Mouse (Mus musculus): ENCODE results near the gene Ndufs6. TPM values are rescaled to one million over a fixed set of nuclear protein-coding genes. Genes with fewer than 3 reads are reported as not detected.
A peak's percentile ranks its signal among the peaks of the same experiment; 100 is the strongest.

Ndufs6 gene
- polyA plus RNA-seq, 1 experiment from 2014 or later = 384 TPM

DNA sequence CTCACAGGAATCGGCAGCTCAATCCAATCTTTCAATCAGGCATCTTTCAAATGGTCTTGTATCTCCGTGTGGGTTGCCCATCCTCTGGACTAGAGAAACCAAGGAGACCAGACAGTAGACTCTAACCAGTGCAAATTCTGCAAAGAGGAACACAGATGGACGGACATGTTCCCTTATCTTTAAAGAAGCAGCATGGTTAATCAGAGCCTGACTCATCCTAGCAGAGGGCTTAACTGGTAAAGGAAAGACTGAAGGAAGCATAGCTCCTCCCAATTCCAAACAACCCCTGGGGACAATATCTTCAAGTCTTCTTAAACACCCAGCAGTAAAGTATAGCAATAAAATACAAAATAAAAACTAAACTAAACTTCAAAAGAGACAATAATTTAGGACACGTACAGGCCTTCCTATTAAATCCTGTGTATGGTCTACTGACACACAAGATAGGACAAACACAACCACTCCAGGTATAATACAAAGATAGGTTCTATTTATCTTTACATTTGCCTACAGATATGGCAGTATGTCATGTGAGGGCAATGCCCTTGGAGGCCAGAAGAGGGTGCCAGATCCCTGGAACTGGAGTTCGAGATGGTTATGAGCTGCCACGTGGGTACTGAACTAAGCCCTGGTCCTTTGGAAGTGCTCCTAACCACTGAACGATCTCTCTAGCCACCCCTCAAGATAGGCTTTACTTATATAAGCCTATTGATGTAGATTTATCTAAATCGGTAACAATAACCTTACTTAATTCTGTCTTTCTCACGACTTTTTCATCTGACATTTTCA is 17.0 kb upstream of the Ndufs6 start:
- no peak overlapping the region for H3K4me3 ChIP-seq
- WGBS = 83% methylated on average over 9 of the region's 9 CpGs
- no peaks in the 10 kb centered on the region for H3K9me3 ChIP-seq
- H3K27me3 ChIP-seq = 0 out of 2 replicates have a peak, but pooled peaks cover 3% of the 10 kb centered on the region
- no peak for ATAC-seq (ENCODE audit: low FRiP score)
- H3K4me2 ChIP-seq = no peak overlapping the region
- H3K27ac ChIP-seq = no peak overlapping the region
- no peak overlapping the region for H3K9ac ChIP-seq
- no peaks in the 10 kb centered on the region for H3K4me1 ChIP-seq (replicated peaks)
- H3K36me3 ChIP-seq = no peaks in the 10 kb centered on the region

DNA sequence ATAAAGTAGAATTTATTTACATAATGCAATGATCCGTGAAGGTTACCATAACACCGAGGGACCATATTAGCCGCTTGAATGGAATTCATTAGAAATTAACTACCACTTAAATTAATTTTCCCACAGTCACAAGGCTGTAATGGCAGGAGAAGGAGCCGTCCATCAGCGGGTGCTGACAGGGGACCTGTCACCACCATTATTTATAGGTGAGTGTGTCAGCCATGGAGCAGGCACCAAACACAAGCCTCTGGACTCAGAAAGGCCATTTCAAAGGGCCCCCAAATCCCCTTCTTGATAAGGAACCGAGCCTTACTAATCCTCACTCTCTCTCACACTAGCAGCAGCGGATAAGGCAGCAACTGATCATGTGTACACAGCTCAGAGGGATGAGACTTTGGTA is 8.4 kb upstream of the Ndufs6 start:
- Histone ChIP-seq H3K9ac (no peak overlapping the region), H3K27ac (no peak overlapping the region), H3K27me3 (peaks cover 10% of the 10 kb centered on the region; the same call in 1 of the 2 replicates), H3K4me1 (replicated peaks) (peaks cover 14% of the 10 kb centered on the region), H3K9me3 (no peaks in the 10 kb centered on the region), H3K36me3 (no peaks in the 10 kb centered on the region), H3K4me2 (no peak overlapping the region), H3K4me3 (no peak overlapping the region)
- 0 out of 2 replicates have a peak, but pooled peaks have one; percentile 15 for ATAC-seq (ENCODE audit: low FRiP score)
- 30% methylated on average over 7 of the region's 7 CpGs for WGBS

DNA sequence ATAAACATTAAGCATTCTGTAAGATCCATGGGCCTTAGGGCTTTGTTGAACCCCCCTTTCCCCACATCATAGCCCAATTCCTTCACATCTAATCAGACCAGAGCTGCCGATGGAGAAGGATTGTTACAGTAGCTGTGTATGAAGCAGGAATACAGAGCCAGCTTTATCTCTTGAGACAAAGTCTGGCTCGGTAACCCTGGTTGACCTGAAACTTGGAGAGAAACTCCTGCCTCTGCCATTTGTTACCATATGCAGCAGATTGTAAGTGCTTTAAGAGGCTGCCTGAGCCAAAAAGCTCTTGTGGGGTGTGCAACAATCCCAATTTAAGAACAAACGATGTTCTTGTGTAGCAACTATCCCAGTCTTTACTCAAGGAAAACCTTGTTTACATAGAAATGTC is 3.4 kb upstream of the Ndufs6 start:
- H3K36me3 ChIP-seq = no peaks in the 10 kb centered on the region
- no peak overlapping the region for H3K27ac ChIP-seq
- ATAC-seq (ENCODE audit: low FRiP score) = no peak
- H3K4me1 ChIP-seq (replicated peaks) = peaks cover 31% of the 10 kb centered on the region
- H3K9me3 ChIP-seq = no peaks in the 10 kb centered on the region
- peaks cover 3% of the 10 kb centered on the region; the same call in 1 of the 2 replicates for H3K27me3 ChIP-seq
- H3K4me2 ChIP-seq = peak overlapping the region; percentile 97
- peak overlapping the region; percentile 94 for H3K9ac ChIP-seq
- H3K4me3 ChIP-seq = peak overlapping the region; percentile 82
- WGBS = 74% methylated on average over 3 of the region's 3 CpGs

DNA sequence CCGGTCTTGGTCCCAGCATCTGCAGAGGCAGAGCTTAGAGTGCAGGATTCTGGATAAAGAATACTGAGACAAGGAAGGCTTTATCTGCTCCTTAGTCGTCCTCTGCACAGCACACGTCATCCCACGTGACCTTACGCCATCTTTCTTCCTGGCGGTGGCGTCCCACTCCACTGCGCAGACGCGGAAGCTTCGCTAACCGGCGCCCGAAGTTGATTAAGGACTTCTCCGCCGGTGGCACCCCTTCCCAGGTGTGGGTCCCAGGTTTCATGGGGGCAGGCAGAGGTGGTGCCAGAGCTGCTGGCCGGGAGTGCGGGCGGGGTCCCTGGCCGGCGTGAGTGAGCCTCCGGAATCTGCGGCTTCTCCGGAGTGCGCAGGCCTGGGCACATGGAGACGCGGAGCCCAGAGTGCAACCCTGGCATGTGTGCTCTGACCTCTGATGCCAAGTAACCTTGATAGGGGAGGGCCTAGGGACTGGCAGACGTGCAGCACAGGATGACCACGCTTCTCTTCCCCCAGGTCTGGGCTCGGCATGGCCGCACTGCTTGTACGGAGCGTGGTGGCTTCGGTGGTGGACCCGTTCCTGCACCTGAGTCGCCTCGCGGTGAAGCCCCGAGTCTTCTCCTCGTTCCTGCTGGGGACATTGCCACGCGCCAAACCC is 2.6 kb upstream of the Ndufs6 start:
- Histone ChIP-seq H3K4me2 (peak overlapping the region; percentile 97), H3K27ac (peak overlapping the region; percentile 90), H3K9me3 (no peaks in the 10 kb centered on the region), H3K4me3 (peak overlapping the region; percentile 82), H3K36me3 (peaks cover 6% of the 10 kb centered on the region), H3K4me1 (replicated peaks) (peaks cover 29% of the 10 kb centered on the region), H3K9ac (peak overlapping the region; percentile 94), H3K27me3 (peaks cover 3% of the 10 kb centered on the region; the same call in 1 of the 2 replicates)
- WGBS = under 1% methylated on average over 42 of the region's 42 CpGs
- ATAC-seq (ENCODE audit: low FRiP score) = peak; percentile 93

DNA sequence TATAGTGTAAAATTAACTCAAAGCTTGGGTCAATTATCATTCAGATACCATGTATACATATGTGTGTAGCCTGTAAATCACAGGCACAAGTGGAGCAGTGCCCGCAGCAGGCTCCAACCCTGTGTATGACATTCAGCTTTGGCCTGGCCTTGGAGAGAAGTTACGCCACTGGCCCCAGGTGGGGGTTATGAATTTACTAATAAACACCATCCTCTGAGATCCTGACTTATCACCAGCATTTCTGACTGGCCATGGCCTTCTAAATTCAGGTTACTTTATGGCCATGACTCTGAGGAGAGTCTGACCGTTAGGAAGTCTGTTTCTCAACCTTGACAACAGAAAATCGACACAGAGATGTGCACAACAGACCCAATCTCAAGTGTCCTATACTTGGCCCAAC is 4.9 kb downstream of the Ndufs6 start:
- no peak for ATAC-seq (ENCODE audit: low FRiP score)
- Histone ChIP-seq H3K4me2 (no peak overlapping the region), H3K27ac (no peak overlapping the region), H3K4me3 (no peak overlapping the region), H3K9me3 (peaks cover under 1% of the 10 kb centered on the region; the same call in 1 of the 2 replicates), H3K27me3 (no peaks in the 10 kb centered on the region), H3K36me3 (peaks cover 69% of the 10 kb centered on the region), H3K4me1 (replicated peaks) (peaks cover 20% of the 10 kb centered on the region), H3K9ac (no peak overlapping the region)
- 94% methylated on average over 4 of the region's 4 CpGs for WGBS

DNA sequence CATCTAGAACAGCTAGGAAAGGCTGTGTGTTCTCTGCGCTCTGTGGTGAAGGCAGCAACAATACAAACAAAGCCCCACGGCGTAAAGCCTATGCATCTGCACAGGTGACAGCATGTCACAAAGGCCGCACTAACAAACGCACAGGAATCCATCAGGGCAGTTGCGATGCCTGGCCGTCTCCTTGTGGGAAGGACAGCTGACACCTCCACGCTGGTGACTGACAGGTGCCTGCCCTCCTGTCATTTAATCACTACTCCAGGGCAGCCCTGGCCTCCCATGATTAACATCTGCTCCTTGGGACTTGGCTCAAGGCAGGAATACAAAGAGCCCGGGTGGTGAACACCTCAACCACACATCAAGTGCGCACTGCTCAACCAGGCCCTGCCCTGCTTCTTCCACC is 5.7 kb downstream of the Ndufs6 start:
- peaks cover 5% of the 10 kb centered on the region; the same call in 1 of the 2 replicates for H3K9me3 ChIP-seq
- ATAC-seq (ENCODE audit: low FRiP score) = no peak
- H3K36me3 ChIP-seq = peaks cover 77% of the 10 kb centered on the region
- no peak overlapping the region for H3K4me2 ChIP-seq
- no peak overlapping the region for H3K9ac ChIP-seq
- no peak overlapping the region for H3K27ac ChIP-seq
- no peaks in the 10 kb centered on the region for H3K27me3 ChIP-seq
- H3K4me1 ChIP-seq (replicated peaks) = peaks cover 17% of the 10 kb centered on the region
- 85% methylated on average over 10 of the region's 10 CpGs for WGBS
- no peak overlapping the region for H3K4me3 ChIP-seq

DNA sequence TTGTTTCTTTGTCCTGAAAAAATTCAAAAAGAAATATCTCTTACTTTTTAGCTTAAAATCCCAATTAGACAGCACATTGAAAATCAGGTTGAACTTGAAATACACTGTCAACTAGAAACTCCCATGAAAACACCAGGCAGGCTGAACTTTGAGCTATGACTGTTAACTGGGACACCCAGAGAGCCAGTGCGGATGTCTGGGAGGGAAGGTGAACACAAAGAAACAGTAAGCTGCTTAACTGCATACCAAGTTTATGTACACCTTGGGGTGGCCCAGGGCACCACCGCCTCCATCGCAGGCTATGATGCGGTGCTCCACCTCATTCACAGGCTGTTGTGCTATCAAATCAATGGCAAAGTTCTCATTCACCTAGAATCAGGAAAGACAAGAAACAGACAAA is 8.3 kb downstream of the Ndufs6 start:
- Histone ChIP-seq H3K36me3 (peaks cover 79% of the 10 kb centered on the region), H3K4me2 (no peak overlapping the region), H3K27me3 (no peaks in the 10 kb centered on the region), H3K4me3 (no peak overlapping the region), H3K9ac (no peak overlapping the region), H3K27ac (no peak overlapping the region), H3K9me3 (peaks cover 12% of the 10 kb centered on the region), H3K4me1 (replicated peaks) (peaks cover 11% of the 10 kb centered on the region)
- no peak for ATAC-seq (ENCODE audit: low FRiP score)
- WGBS = 94% methylated on average over 4 of the region's 4 CpGs

DNA sequence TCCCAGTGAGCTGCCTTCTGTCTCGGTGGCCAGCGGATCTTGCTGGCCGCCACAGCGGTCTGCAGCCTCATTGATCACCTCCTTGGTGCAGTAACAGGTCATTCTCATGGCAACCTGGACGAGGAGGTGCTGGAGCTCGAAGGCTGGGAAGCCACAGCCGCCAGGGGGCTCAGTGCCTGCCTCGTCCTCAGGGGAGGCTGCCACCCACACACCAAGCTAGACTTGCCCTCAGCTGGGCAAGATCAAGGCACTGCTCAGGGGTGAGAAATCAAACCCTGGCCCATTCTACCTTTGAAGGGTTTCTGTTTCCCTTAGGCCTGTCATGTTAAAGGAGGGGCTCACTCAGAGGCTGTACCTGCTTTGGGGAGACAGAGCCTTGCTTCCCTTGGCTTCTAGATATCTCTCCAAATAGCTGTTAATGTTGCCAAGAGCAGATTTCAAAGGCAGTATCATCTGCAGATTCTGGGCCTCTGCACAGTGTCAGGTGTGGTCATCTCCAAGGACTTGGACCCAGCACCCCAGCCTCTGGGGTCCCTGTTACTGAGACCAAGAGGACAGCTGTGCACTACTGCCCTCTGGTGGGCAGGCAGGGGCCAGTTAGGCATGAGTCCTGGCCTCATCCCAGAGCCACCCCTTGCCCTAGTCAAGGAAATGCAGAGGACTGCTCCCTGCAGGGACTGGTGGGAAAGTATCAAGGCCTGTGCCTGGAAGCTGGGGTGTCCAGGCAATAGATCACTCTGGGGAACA is 18.0 kb downstream of the Ndufs6 start:
- Histone ChIP-seq H3K36me3 (0 out of 2 replicates have a peak, but pooled peaks cover 3% of the 10 kb centered on the region), H3K27ac (no peak overlapping the region), H3K9ac (no peak overlapping the region), H3K4me1 (replicated peaks) (peaks cover 13% of the 10 kb centered on the region; the same call in 1 of the 2 replicates), H3K9me3 (no peaks in the 10 kb centered on the region), H3K4me2 (no peak overlapping the region), H3K27me3 (peaks cover 46% of the 10 kb centered on the region), H3K4me3 (no peak overlapping the region)
- WGBS = 31% methylated on average over 8 of the region's 8 CpGs
- ATAC-seq (ENCODE audit: low FRiP score) = peak; percentile 67

DNA sequence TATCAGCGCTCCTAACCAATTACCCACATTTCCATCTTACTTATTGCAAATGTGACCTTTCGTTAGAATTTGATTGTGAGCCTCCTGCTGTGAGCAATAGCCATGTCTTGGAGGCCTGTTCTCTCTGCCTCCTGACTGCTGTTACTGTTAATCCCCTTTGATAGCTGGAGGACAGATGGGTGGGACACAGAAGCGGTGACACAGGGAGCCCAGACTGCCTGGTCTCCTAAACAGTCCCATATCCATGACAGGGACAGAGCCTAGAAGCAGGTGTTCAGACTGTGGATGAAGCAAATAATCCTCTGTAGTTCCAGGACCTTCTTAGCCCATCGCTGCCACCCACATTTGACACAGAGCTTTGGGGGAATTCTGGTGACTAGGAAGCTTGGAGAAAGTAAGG is 21.9 kb downstream of the Ndufs6 start:
- 59% methylated on average over 4 of the region's 4 CpGs for WGBS
- Histone ChIP-seq H3K27me3 (peaks cover 51% of the 10 kb centered on the region), H3K4me3 (no peak overlapping the region), H3K4me2 (no peak overlapping the region), H3K4me1 (replicated peaks) (peaks cover 16% of the 10 kb centered on the region; the same call in 1 of the 2 replicates), H3K9me3 (no peaks in the 10 kb centered on the region), H3K27ac (no peak overlapping the region), H3K36me3 (no peaks in the 10 kb centered on the region), H3K9ac (no peak overlapping the region)
- no peak for ATAC-seq (ENCODE audit: low FRiP score)

DNA sequence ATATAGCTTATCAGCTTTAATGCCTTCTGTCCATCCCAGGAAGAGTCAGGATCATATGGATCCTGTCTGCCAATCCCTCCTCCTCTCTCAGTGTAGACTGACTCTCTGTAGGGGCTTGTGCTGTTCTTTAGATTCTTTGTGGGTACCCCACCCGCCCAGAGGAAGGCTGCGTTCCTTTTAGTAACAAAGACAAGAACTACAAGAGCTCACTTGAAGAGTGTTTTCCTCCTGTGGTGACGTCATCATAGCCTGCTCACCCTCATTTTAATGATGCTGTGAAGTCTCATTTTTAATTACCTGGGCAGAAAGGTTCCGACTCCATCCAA is 22.3 kb downstream of the Ndufs6 start:
- peaks cover 16% of the 10 kb centered on the region; the same call in 1 of the 2 replicates for H3K4me1 ChIP-seq (replicated peaks)
- H3K27ac ChIP-seq = no peak overlapping the region
- H3K27me3 ChIP-seq = peaks cover 51% of the 10 kb centered on the region
- H3K4me2 ChIP-seq = no peak overlapping the region
- no peak for ATAC-seq (ENCODE audit: low FRiP score)
- H3K36me3 ChIP-seq = no peaks in the 10 kb centered on the region
- no peak overlapping the region for H3K4me3 ChIP-seq
- H3K9me3 ChIP-seq = no peaks in the 10 kb centered on the region
- no peak overlapping the region for H3K9ac ChIP-seq
- WGBS = 45% methylated on average over 4 of the region's 4 CpGs

DNA sequence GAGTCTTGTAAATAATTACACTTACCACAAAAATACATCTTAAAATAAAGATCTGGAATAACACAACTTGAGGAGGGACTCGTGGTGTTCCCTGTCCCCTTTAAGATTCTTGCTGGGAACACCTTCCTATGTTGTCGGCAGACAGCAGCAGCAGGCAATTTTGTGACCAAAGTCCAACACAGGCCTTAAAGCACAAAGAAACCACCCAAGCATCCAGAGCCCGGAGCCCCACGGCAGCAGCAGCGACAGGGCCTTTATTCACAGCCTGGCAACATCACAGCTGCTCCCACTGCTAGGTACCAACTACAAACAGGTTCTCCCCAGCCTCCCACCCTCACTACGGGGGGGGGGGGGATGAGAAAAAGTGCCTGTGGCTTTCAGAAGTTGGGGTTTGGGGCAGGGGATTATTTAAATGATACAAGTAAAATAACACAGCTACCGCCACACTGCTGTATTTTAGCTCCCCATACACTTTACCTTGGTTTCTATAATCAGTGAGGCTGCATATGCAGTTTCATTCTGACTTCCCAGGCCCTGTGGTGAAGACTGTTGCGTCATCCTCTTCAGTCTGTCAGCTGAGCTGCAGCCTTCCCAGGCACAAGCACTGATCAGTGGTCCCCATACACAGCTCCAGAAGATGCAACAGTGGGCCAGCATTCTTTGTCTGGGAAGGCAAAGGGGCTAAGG is 22.8 kb downstream of the Ndufs6 start:
- Histone ChIP-seq H3K27ac (no peak overlapping the region), H3K9ac (no peak overlapping the region)

DNA sequence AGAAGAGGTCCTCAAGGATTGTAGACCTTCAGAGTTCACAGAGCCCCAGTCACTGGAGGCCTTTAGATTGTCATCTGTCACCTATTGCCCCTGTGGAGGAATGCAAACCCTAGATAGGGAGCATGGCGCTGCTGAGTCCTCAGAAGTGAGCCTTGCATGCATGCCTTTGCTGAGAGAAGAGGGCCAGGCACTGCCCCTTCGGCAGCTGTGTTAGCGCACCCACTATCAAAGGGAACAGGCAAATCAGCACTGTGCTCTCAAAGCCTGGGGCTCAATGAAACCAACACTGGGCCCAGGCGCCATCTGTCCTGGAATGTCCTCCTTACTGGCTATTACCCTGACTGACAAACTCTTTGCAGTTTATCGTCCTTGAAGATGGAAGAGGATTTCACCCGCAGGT is 23.6 kb downstream of the Ndufs6 start:
- Histone ChIP-seq H3K4me1 (replicated peaks) (peaks cover 16% of the 10 kb centered on the region; the same call in 1 of the 2 replicates), H3K4me3 (no peak overlapping the region), H3K27ac (no peak overlapping the region), H3K27me3 (peaks cover 51% of the 10 kb centered on the region), H3K4me2 (no peak overlapping the region), H3K36me3 (no peaks in the 10 kb centered on the region), H3K9me3 (no peaks in the 10 kb centered on the region), H3K9ac (no peak overlapping the region)
- 60% methylated on average over 6 of the region's 6 CpGs for WGBS
- no peak for ATAC-seq (ENCODE audit: low FRiP score)

More for the DNA sequence above, 22.8 kb downstream of the Ndufs6 start:
- no peak overlapping the region for H3K4me2 ChIP-seq
- no peaks in the 10 kb centered on the region for H3K9me3 ChIP-seq
- ATAC-seq (ENCODE audit: low FRiP score) = 0 out of 2 replicates have a peak, but pooled peaks have one; percentile 14
- WGBS = 29% methylated on average over 8 of the region's 8 CpGs
- H3K4me1 ChIP-seq (replicated peaks) = peaks cover 16% of the 10 kb centered on the region; the same call in 1 of the 2 replicates
- peaks cover 49% of the 10 kb centered on the region for H3K27me3 ChIP-seq
- no peaks in the 10 kb centered on the region for H3K36me3 ChIP-seq
- H3K4me3 ChIP-seq = no peak overlapping the region

All from hindbrain, embryonic 13.5 days (tissue).